Mouse (Mus musculus) frontal cortex, adult 2 months (tissue): ENCODE data around the gene Pnkd. TPM values are rescaled to one million over a fixed set of nuclear protein-coding genes. Genes with fewer than 3 reads are reported as not detected.
A peak's percentile ranks its signal among the peaks of the same experiment; 100 is the strongest.
"Not testable (repeated sequence)": the region's sequence is repeated elsewhere in the genome, so short reads cannot be mapped to it uniquely, and the experiment has no call there.

ENCODE experiments used
- DNase-seq, 2 experiments: peaks; one replicate each; pipeline ENCODE4 v3.0.0; 2022; ENCODE audit warnings: low spot score in 1 of 2; ENCODE audit errors: extremely low spot score in 1 of 2
- polyA plus RNA-seq: library from polyadenylated mRNA; depleted of rRNA; stranded (reverse); fragments of >200 nt; gene quantifications from 2 replicates; pipeline ENCODE4 v1.2.3, GENCODE M21; 2012

Gene Pnkd
- polyA plus RNA-seq, 1 experiment: 110 TPM

- DNase-seq: no peak
Measured at GRCm38 (mm10) chr1:74277883-74278537, 6.7 kb upstream of the Pnkd start.

GRCm38 (mm10) chr1:74278538-74278937, 6.2 kb upstream of the Pnkd start, which contains the start of gene Gpbar1:
TSS of gene Gpbar1 (plus strand) at chr1:74278550.
- no peak for DNase-seq

GRCm38 (mm10) chr1:74278988-74279387, 5.7 kb upstream of the Pnkd start:
- no peak for DNase-seq

- no peak for DNase-seq
Measured at GRCm38 (mm10) chr1:74280591-74281325, 4.0 kb upstream of the Pnkd start.

GRCm38 (mm10) chr1:74281372-74281771, 3.4 kb upstream of the Pnkd start:
- DNase-seq: no peak

GRCm38 (mm10) chr1:74281886-74282285, 2.8 kb upstream of the Pnkd start:
- DNase-seq: no peak

GRCm38 (mm10) chr1:74282896-74283625, 1.7 kb upstream of the Pnkd start:
- no peak for DNase-seq

GRCm38 (mm10) chr1:74283686-74284463, 855 bp upstream of the Pnkd start:
- peak in 1 of 2 experiments; percentile 55 for DNase-seq

- peak in 1 of 2 experiments; percentile 28 for DNase-seq
Measured at GRCm38 (mm10) chr1:74285212-74286010, 681 bp downstream of the Pnkd start.

- not testable (repeated sequence) for DNase-seq
Measured at GRCm38 (mm10) chr1:74286869-74287607, 2.3 kb downstream of the Pnkd start.

GRCm38 (mm10) chr1:74288327-74288726, 3.6 kb downstream of the Pnkd start:
- no peak for DNase-seq

- no peak for DNase-seq
Measured at GRCm38 (mm10) chr1:74289248-74289647, 4.5 kb downstream of the Pnkd start.

GRCm38 (mm10) chr1:74289740-74290139, 5.0 kb downstream of the Pnkd start:
- DNase-seq: no peak

GRCm38 (mm10) chr1:74290141-74290540, 5.4 kb downstream of the Pnkd start:
- DNase-seq: no peak

- DNase-seq: no peak
Measured at GRCm38 (mm10) chr1:74292331-74293020, 7.7 kb downstream of the Pnkd start.

- DNase-seq: no peak
Measured at GRCm38 (mm10) chr1:74293306-74293960, 8.7 kb downstream of the Pnkd start.

GRCm38 (mm10) chr1:74294090-74294643, 9.4 kb downstream of the Pnkd start:
- DNase-seq: no peak
